Mouse (Mus musculus): Measurements from ENCODE around the gene Hgd.
A peak's percentile ranks its signal among the peaks of the same experiment; 100 is the strongest.

Gene Hgd

DNA sequence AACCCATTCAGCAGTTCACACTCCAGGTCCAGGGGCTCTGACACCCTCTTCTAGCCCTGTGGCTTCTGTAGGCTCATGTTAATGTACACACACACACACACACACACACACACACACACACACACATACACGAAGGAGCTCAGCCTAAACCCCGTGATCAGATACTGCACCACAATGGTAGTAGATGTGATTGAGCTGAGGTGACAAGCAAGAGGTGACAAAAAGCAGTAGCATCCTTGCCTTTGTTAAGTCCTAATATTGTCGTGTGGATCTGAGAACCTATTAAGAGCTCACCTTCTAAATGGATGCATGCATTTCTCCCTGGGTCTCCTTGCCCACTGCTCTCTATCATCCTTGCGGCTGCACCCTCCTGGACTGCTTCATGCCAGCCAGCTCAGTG, 698 bp downstream of the Hgd start:
- DNase-seq (ENCODE audit: low read depth, low spot score): no peak

DNA sequence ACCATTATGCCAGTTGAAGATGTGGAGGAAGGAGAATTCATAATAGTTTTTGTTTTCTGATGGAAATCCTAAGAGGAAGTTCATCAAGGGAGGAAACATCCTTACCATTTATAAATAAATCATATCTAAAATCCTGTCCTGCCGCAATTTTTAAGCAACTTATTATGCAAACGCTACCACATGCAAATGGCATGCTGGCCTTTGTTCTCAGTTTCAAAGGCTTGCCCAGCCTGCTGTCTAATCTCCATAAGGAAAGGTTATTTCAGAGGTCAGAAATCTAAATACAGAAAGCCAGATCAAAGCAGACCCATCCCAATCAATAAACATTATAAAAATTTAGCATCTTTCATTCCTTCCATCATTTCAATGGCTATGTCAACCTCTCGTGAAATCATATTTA, 1.9 kb downstream of the Hgd start:
- no peak for DNase-seq (ENCODE audit: low read depth, low spot score)

- DNase-seq (ENCODE audit: low read depth, low spot score): no peak
Observed at GRCm38 (mm10) chr16:37583306-37583705, 3.4 kb downstream of the Hgd start.

- DNase-seq (ENCODE audit: low read depth, low spot score): no peak
Observed at GRCm38 (mm10) chr16:37583801-37584200, 3.8 kb downstream of the Hgd start.

- peak; percentile 31 for DNase-seq (ENCODE audit: low read depth, low spot score)
Observed at GRCm38 (mm10) chr16:37584218-37585035, 4.5 kb downstream of the Hgd start.

DNA sequence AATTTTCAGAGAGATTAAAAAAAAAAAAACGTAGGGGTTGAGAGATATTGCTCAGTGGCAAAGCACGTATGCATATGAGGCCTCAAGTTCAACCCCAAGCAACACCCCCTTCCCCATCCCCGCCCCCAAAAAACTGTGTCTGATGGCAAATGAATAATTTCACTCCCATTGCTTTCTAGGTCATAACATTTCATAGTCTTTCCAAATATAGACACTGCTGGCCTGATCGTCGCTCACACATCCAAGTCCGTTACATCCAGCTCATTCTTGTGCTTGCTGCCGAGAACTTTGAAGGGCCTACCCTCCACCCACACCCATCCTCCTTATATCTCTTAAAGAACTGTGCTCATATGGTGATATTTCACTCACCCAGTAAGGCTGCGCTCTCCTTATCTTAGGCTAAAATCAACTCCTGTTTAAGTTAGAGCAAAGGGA, 5.2 kb downstream of the Hgd start:
- no peak for DNase-seq (ENCODE audit: low read depth, low spot score)

DNA sequence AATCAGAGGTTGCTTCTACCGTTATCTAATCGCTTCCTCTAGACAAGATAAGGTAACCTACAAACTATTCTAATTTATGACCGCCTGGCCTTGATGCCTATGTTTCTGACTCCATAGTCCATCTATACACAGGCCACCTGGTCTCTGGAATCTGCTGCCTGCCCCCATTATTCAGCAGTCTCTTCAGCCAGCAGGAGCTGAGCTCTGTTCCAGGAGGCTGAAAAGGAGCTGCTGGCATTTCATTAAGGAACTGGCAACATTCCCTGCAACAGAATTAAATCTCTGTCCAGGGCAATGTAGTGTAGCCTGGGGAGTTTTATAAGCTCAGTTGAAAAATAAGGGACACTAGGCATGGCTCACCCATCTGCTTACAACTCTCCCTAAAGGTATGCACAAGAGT, 11.0 kb downstream of the Hgd start:
- DNase-seq (ENCODE audit: low read depth, low spot score): no peak

- no peak for DNase-seq (ENCODE audit: low read depth, low spot score)
Observed at GRCm38 (mm10) chr16:37591551-37591950, 11.6 kb downstream of the Hgd start.

DNA sequence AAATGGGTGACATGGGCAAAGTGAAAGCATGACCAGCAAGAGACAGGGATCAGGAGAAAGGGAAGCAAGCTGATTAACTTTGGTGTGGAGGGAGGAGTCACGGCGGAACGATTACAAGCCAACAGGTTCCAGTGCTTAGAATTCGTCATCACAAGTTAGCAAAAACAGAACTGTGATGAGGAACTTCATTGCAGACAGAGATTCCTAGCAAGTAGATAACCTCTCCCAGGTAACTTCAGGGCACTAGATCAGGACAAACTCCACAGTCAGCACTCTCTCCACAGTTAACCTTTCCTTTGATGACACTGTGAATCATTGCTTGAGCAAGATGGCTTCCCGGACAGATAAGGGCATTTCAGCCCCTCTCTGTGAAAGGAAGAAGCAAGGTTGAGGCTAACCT, 17.5 kb downstream of the Hgd start:
- DNase-seq (ENCODE audit: low read depth, low spot score): no peak

DNA sequence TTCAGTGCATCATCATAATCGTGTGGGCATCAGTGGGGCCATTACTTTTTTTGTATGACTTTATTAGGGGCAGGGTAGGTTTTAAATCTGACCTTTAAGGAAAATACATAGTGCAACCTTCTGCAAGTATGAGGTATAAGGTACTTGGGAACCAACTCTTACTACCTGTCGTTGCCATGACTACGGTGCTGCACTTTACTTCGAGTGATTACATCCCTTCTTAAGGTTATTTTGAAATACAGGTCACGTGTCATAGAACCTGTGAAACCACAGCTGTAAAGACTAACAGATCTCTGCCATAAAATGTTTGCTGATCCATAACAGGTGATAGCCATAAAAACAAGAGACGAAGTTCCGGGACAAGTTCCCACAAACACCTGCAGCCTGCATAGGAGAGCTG, 18.5 kb downstream of the Hgd start:
- no peak for DNase-seq (ENCODE audit: low read depth, low spot score)

DNA sequence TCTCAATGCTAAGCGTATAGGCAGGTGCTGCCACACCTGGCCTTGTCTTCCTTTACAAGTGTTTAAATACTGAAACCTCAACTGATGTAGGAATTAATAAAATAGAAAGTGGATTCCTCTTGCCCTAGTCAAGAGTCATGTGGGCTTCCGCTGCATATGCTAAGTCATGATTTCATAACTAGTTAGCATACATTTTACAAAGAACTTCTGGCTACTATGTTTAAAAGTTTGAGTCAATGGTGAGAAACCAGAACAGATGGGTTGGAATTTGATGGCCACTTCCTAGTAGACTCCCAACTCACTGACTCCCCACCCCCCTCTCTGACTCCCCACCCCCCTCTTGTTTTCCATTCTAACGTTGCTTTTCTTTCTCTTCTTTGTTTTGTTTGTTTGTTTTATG, 19.4 kb downstream of the Hgd start:
- no peak for DNase-seq (ENCODE audit: low read depth, low spot score)

DNA sequence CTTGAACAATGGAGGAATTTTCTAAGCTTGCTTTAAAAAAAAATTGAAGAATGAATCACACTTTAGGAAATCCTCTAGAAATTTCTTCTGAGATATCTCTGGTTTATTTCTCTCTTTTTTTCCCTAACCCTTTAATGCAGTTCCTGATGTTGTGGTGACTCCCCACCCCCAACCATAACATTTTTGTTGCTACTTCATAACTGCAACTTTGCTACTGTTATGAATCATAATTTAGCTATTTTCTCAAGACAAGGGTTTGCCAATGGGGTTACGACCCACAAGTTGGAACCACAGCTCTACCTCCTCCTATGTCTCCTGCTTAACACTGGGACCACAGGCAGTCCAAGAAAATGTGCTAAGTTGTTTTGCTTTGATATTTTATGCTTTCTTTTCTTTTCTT, 23.5 kb downstream of the Hgd start:
- DNase-seq (ENCODE audit: low read depth, low spot score): no peak

GRCm38 (mm10) chr16:37604243-37604642, 24.3 kb downstream of the Hgd start:
- DNase-seq (ENCODE audit: low read depth, low spot score): no peak

DNA sequence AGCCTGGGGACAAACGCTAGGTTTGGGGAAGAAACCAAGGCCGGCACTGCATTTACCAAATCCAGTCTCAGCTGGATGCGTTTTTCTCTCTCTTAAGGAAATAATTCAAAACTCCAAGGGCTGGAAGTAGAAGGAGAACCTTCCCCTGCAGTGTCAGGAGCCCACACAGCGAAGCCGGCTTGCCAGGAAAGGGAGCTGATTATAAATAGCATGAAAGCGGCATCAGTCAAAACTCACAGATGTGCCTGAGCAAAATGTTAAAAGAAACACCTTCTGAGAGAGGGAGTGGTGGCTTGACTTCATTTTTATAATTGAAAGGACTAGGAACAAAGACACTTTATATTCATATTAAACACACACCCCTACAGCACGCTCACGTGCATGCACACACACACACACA, 30.4 kb downstream of the Hgd start:
- DNase-seq (ENCODE audit: low read depth, low spot score): no peak

- DNase-seq (ENCODE audit: low read depth, low spot score): no peak
Observed at GRCm38 (mm10) chr16:37611072-37611471, 31.1 kb downstream of the Hgd start.

DNA sequence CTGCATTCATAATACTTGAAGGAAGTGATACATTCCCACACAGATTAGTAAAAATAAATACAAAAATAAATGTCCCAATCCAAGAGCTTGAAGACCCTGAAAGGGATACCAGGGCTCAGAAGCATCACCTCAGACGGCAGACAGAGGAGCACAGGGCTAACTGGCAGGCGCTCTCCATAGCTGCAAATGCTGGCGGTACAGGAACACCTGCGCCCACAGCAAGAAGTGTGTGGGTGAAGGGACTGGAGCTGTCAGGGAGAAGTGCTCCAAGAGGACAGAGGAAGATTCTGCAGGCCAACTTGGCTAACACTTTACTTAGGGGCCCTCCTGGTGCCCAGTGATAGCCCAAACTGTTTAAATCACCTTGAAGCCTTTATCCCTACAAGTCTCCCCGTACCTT, 32.1 kb downstream of the Hgd start:
- DNase-seq (ENCODE audit: low read depth, low spot score): no peak

DNA sequence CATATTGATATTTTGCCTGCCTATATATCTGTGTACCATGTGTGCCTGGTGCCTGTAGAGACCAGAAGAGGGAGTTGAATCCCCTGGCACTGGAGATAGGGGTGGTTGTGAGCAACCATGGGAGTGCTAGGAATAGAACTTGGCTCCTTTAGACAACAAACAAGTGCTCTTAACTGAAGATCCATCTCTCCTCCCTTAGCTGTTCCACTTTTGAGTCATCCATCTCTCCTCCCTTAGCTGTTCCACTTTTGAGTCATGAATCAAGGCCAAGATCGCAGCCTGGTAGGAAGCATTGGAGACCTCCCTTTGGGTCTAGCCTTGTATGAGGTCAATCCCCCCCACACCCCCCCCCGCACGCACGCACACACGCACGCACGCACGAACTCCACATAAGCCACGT, 34.6 kb downstream of the Hgd start:
- no peak for DNase-seq (ENCODE audit: low read depth, low spot score)

DNA sequence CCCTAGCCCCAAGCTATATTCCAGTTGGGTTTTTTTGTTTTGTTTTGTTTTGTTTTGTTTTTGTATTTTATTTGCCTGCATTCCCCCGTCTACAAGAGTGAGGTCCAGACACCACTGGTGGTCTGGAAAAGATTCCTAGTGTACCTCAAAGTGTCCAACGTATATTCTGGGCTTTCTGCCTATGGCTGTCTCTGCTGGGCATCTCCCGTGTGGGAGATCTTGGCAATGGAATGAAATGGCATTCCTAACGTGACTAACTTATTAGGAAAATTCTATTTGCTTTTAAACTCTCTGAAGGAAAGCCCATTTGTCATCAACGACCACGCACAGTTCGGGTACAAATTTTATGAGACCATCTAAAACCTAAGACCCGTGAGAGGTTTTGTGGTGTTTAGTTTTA, 35.5 kb downstream of the Hgd start:
- no peak for DNase-seq (ENCODE audit: low read depth, low spot score)

- DNase-seq (ENCODE audit: low read depth, low spot score): no peak
Observed at GRCm38 (mm10) chr16:37616104-37616503, 36.2 kb downstream of the Hgd start.

DNA sequence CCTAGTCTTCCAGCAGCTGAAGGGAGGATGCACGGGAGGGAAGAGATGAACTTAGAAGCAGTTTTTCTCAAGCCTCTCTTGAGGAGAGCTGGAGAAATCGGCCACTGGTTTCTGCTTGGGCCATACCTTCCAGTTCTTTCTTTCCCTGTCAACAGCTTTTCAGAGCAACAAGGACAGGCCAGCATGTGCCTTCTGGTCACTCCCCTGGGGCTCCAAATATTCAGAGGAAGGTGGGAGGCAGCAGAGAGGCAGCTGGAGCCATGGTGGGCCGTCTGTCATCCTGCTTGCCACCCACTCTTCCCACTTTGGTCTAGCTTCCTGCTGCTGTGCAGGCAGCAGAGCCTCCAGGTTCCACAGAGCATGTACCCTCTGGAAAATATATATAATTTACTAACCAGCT, 37.7 kb downstream of the Hgd start:
- DNase-seq (ENCODE audit: low read depth, low spot score): no peak

- no peak for DNase-seq (ENCODE audit: low read depth, low spot score)
Observed at GRCm38 (mm10) chr16:37622403-37622802, 42.5 kb downstream of the Hgd start.

GRCm38 (mm10) chr16:37622919-37623318, 43.0 kb downstream of the Hgd start:
- DNase-seq (ENCODE audit: low read depth, low spot score): no peak

- DNase-seq (ENCODE audit: low read depth, low spot score): no peak
Observed at GRCm38 (mm10) chr16:37626388-37626949, 46.5 kb downstream of the Hgd start.

DNA sequence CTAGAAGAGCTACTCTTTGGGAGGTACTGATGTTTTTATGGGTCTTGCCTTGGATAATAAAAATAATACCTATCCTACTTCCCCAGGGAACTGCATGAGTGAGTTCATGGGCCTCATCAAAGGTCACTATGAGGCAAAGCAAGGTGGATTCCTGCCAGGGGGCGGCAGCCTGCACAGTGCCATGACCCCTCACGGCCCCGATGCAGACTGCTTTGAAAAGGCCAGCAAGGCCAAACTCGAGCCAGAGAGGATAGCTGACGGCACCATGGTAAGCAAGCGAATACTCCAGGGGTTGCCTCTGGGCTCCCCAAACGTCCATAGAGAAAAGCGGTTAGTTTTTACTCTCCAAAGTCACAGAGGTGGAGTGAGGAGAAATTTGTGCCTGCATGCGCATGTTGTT, 48.4 kb downstream of the Hgd start:
- DNase-seq (ENCODE audit: low read depth, low spot score): no peak
